Mouse (Mus musculus) layer of hippocampus, adult 18-20 months (tissue): ENCODE measurements around the gene Slc25a45. TPM values are rescaled to one million over a fixed set of nuclear protein-coding genes. Genes with fewer than 3 reads are reported as not detected.

ENCODE experiments used
- DNase-seq, 2 experiments: peaks; one replicate each; pipeline ENCODE4 v3.0.0; 2022; ENCODE audit warnings: low spot score in 2 of 2
- total RNA-seq, 2 experiments: library from RNA; stranded (reverse); gene quantifications; 2 replicates each; pipeline ENCODE4 v1.2.3; 2021

The Slc25a45 gene
- total RNA-seq, 2 experiments from 2014 or later = 2.9 to 3.2 TPM

- DNase-seq = no peak
These were observed 37.3 kb upstream of the Slc25a45 start for GRCm38 (mm10) chr19:5840086-5840889.

- DNase-seq = no peak
These were observed 36.7 kb upstream of the Slc25a45 start for GRCm38 (mm10) chr19:5840890-5841388.

DNA sequence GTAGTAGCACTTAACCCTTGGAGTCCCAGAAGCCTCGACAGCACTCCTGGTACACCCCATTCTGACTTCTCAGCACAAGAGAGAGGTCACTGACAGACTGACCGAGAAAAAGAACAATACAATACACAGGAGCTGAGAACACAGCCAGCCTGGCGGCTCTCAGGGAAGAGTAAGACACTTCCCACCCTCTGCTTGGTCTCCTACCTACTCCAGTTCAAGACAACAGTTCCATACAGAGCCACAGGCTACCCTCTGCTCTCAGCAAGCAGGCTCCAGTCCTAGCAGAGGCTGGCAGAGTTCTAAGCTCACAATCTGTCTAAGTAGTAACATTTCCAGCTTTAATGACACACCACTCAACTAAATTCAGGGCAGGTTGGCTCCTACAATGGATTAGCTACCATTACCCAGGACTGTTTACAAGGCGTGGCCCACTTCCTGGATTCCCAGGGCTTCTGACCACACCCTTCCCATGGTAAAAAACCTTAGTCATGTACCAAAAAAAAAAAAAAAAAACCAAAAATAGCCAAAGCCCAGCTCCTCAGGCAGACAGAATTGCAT is 36.1 kb upstream of the Slc25a45 start:
- DNase-seq = no peak

GRCm38 (mm10) chr19:5841999-5842784 is 35.4 kb upstream of the Slc25a45 start:
- DNase-seq = no peak

DNA sequence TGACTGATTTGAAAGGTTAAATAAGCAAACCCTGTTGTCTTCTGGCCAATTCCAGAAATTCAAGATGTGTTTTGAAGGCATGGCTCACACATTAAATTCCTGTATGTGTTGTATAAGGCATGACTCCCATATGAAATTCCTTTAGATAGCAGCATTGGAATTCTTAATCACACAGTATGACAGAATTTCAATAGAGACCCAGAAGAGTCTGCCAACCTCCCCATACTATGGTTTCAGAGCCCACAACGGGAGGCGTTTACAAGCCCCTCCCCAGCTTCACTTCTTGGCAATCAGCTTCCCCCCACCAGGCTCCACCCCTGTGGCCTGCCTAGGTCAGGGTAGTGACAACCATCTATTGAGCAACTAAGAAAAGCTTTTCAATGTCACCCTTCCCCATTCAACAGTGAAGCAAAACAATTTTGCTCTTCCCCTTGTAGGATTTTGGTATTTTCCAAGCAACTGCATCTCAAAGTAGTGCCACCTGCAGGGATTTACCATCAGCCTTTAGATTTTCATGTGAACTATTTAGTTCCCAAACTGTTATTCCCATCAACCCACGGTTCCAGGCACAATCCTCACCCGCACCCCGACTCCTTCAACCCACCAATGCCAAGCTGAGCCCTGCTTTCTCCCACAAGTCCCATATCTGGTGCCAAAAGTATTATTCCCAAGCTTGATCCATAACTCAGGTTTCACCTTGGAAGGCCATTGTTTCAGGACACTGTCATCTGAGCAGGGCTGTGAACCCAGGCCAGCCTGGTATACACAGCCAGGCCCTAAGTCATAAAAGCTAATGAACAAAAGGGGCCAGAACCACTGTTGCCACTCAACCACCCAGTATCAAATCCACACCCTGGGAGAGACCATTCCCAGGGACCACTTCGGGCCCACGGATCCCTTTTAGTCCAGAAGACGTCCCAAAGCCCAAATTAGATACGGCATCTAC is 34.5 kb upstream of the Slc25a45 start:
- DNase-seq = no peak

GRCm38 (mm10) chr19:5843781-5844691 is 33.6 kb upstream of the Slc25a45 start:
- no peak for DNase-seq

GRCm38 (mm10) chr19:5844831-5845318 is 32.7 kb upstream of the Slc25a45 start:
- DNase-seq = no peak

DNA sequence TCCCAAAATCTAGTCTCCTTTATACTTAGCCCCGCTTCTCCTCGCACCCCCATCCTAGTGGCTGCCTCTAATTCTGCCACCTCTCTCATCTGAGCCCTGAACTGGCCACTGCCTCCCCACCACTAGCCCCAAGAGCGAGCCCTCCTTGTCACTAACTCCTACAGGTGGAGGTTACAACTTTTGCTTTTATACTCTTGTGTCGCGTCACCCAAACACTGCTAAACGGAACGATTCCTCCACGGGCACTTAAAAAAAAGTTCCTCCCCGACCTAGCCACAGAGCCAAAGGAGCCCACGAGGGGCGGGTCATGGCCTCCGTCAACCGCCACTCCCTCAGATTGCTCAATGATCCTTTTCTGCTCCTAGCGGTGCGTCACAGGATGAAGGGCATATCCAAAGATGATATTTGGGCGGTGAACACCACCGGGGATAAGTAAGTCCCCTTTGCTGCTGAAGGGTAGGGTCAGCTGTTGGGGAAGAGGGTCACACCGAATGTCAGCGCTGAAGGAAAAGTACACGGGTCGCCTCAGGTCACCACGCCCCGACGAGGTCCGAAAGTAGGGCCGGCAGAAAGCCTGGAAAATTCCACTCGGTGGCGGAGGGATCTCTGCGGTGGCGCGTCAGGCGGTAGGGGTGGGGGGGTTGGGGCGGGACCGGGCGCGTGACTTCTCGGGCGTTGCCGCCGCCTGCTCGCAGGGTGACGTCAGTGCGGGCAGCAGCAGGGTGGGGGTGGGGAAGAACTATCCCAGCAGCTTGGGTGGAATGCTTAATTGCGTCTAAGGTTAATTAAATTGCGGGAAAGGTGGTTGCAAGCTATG is 32.1 kb upstream of the Slc25a45 start:
- DNase-seq = peak; percentile 84 to 91

DNA sequence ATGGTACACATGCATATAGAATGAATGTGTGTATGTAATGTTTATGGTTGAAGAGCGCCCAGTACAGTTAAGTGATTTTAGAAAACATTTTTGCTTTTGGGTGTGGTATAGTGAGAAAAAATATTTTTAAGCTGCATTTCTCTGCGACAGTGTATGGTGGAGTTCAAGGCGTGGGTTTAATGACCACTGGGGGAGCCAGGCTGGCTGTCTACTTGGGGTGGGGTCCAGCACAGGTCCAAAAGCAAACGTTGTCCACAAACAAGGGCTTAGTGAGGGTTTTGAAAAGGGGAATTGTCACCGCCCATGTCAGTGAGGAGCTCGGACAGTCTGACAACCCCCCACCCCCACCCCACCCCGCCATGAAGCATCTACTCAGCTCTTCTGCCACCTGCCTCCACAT is 31.5 kb upstream of the Slc25a45 start:
- DNase-seq = peak in 1 of 2 experiments; percentile 64

DNA sequence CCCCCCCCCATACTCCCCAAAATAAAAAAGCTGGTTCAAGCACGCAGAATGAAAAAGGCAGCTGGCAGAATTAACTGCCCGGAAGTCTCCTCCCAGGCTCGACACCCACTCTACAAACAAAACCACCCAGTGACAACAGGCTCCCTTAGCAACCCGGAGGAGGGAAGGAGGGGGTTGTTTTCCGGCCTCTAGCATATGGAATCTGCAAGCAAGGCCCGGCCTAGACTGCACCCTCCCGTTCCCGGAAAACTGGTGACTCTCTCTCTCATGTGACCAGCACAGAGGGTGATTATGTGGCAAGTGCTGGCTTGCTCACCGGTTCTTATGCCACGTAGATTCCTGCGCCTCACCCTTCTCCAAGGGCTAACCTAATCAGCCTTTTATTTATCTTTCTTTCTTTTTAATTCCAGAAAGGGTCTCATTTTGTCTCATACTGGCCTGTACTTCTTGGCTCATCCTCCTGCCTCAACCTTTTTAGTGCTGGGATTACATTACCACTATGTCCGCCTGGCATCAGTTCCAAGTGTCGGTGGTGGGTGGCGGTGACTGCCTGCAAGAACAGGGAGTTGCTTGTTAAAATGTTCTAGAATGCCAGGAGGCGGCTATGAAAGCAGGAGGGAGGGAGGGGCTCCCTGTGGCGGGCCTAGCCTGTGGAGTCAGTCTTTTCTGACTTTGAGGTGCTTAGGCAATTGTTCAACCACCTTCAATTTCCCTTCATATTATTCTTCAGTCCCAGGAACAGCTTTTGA is 30.9 kb upstream of the Slc25a45 start:
- peak; percentile 91 to 94 for DNase-seq

DNA sequence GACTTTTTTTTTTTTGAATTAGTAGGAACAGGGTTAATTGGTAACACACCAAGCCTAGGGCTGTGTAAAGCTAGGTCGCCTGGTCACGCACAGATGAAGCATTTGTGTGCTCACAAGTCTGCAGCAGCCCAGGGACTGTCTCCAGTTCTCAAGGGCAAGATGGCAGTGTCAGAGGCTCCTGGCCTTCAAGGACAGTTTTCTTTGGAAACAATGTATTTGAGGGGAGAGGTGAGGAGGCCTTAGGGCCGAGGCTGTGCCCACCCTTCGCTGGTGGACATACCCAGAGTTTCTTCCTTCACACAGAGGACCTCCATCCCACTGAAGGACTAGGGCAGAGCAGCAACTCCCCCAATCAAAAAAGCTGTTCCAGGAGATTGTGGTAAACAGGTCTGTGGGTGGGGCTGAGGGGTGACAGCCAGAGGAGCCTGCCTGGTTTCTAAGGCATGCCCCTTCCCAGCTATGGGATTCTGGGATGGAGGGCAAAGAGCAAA is 30.3 kb upstream of the Slc25a45 start:
- DNase-seq = peak in 1 of 2 experiments; percentile 31

DNA sequence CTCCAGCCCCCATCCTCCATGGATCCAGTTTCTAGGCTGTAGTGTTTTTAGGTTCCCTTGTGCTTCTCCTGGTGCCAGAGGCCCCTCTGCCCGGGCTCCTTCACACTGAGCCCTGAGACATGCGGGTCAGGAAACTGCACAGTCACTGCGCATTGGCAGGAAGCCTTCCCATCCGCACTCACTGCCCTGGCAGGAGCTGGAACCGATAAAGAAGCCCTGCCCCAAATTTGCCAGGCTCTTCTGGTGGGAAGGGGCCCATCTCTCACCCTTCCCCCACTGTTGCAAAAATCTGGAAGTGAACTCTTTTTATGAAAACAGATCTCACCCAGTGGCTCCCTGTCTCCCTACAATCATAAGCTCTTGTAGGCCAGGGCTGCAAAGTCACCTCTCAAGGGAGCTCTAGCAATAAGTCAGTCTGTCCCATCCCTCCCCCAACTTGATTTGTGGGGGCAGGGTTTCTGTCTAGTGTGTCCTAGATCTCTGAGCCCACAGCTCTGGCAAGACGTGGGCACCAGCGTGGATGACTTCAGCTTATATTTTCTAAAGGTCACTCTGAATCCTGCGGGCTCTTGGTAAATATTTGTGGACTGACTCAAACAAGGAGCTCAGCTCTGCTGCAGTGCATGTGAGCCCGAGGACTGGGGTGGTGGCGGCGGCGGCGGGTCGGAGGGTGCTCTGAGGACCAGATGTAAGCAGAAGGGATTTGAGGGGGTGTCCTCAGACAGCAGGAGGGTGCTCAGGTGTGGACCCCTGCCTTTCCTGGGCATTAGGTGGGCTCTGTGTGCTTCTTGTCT is 29.4 kb upstream of the Slc25a45 start:
- DNase-seq = peak in 1 of 2 experiments; percentile 57

DNA sequence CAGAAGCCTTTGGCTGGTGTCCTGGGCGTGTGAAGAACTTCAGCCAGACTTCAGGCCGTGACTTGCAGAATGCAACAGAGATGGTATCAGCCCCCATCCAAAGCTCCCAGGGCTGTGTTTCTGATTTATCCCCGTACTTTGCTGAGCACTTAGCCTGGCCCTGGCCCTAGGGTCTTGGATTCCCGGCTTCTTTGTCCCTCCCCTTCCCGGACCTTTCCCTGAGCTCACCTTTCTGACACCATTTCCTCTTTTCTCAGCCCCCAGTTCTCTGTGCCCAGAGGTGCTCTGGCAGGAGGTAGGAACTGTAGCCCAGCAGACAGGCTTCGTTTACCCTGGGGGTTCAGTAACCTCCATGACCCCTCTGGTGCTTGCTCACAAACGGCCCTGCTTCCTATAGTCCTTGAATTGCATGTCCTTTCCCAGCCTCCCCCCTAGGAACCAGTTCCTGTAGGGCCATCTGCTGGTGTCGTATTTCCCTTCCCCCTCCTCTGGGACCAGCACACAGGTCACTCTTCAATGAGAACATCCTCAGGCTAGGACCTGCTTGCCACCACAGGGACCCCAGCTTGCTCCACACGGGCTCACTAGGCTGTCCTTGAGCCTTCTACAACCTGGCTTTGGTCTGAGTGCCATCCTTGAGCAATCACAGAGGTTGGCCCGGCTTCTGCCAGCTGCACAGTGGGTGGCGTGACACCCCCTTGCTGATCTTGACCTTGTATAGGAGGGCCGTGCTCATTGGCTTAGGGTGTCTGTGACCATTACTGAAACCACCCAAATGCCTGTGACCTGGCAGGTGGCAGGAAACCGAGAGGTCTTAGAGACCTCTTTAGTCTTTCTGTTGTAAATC is 28.6 kb upstream of the Slc25a45 start:
- no peak for DNase-seq

DNA sequence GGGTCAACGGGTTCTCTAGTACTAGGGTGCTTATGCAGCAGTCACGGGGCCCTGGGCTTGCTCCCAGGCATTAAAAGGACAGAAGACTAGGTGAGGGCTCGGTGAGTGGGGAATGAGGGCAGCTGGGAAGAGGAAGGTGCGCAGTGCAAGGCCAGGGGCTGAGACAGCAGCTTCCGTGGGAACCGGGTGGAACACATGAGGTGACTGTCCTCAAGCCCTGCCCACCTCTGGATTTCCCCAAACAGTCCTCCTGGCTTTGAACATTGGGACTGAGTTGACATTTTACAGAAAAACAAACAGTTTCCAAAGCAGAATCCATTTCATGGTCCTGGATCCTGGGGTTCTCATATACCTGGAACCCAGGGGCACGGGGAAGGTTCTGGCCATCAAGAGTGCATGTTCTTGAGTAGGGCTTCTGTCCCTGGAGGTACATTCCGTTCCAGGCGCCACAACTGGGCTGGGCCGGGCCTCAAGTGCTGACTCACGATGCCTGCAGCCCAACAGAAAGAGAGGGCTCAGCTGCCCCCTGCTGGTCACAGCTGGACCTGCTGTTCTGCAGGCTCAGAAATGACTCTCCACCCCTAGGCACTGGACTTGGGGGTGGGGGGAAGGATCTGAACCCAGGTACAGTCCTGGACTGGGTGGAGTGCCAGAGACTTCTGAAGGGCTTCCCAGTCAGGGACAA is 27.6 kb upstream of the Slc25a45 start:
- peak; percentile 85 to 96 for DNase-seq

GRCm38 (mm10) chr19:5850860-5851259 is 26.7 kb upstream of the Slc25a45 start:
- no peak for DNase-seq
